Mouse (Mus musculus): Measurements from ENCODE around the gene Olfr648. TPM values are rescaled to one million over a fixed set of nuclear protein-coding genes. Genes with fewer than 3 reads are reported as not detected.
A peak's percentile ranks its signal among the peaks of the same experiment; 100 is the strongest.

Gene Olfr648
- not detected for total RNA-seq (2021)
- long read RNA-seq, experiment 1 = 0 reads
- long read RNA-seq, experiment 2 = 0 reads

DNA sequence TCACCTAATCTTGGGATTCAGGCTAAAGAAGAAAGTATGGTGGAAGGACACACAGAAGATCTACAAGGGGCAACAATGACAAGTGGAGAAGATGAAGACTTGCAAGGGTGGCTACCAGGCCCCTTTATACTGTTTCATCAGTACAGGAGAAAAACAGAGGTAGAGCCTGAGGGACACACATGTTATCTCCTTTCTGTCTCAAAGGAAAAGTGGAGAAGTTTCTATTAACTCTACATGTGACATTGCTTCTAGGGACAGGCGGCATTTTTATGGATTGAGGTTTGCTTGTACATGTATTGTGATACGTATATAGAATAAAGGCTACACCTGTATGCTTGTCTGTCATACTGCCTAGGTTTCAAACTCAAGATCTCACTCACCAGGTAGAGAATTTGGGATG is at the start of gene Olfr648:
Gene Olfr648 (minus strand): TSS at position 101 of the 400 bp plus-strand sequence.
- no peak for DNase-seq

DNA sequence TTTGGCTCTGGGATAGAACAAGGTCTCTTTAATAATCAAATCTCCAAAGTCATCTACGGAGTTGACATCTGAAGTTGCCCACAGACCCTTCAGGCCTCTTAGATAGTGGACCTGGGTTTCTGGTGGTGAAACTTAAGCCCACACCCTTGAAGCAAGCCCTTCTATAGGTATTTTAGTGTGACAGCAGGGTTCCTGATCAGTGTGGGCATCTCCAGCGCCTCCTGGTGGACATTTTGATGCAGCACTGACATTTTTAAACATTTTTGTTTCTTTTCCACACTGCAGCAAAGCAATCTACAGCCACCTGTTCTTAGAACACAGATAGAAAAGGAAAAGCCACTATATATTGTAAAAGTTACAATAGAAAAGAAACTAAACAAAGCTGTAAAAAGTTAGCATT is 48.0 kb upstream of the Olfr648 start:
- peak; percentile 27 to 46 for DNase-seq

DNA sequence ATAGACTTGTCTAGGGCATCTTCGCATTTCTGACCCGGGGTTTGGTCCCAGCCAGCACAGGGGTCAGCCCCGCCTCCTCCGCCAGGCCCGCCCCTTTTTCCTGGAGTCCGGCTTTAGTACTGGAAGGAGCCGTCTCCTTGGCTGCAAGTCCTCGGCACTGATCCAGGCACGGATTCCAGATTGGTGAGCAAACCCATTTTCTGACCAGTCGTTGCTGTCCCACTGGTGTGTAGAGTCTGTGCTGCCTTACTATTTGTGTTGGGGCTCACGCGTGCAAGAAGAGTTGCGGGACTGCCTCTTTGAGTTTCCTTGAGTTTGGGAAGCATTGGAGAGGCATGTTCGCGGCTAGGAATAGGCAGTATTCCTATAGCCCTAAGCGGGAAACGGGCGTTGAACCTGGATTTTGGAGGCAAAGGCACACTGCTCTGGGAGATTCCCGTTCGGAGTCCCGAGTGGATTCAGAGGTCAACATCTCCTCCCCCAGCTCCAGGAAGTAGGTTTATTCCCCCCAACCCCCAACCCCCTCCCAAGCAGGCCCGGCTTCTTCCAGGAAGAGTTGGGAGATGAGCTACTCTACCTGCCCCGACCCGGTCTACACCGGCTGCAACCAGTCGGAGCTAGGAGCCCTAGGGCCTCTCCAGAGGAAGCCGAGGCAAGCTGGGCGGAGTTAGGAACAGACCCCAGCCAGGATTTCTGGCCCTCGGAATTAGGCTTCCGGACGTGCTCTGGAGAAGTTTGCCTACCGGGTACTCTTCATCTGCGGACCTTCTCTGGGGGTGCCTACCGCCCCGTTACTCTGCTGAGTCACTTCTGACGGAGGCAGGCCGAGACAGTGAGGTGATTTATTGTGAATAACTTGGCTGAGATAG is 35.7 kb upstream of the Olfr648 start, which contains the start of gene Trim6:
Gene Trim6 (plus strand): TSS at position 93 of the 869 bp plus-strand sequence.
- DNase-seq = peak; percentile 94

DNA sequence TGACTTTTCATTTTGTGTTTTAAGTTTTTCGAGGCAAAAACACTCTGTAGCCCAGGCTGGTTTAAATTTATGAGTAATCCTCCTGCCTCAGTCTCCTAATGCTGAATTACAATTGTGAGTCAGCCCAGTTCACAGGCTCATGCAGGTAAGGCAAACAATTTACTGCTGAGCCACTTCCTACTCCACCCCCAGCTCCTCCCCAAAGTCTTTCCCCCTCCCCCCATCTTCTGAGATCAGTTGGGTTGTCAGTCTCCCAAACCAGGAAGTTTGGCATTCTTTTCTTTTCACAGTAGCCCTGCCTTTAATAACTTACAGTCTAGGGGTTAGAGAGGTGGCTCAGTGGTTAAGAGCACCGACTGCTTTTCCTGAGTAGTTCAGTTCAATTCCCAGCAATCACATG is 34.7 kb upstream of the Olfr648 start:
- no peak for DNase-seq

DNA sequence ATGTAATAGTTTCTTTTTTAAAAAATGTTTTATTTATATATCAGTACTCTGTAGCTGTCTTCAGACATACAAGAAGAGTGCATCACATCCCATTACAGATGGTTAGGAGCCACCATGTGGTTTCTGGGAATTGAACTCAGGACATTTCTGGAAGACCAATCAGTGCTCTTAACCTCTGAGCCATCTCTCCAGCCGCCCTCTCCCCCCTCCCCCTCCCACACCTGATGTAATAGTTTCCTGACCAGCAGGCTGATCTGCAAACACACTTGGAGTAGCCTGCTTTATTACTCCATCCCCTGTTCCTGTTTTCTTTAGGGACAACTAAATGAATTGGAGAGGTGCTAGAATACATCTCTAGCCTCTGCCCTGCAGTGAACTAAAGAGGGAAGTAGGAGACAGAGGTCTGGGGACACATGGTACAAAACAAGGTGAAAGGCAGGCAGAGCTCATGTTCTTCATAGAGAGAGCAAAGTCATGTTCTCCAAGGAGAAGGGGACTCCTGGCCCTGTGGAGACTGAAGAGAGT is 32.9 kb upstream of the Olfr648 start:
- DNase-seq = no peak

DNA sequence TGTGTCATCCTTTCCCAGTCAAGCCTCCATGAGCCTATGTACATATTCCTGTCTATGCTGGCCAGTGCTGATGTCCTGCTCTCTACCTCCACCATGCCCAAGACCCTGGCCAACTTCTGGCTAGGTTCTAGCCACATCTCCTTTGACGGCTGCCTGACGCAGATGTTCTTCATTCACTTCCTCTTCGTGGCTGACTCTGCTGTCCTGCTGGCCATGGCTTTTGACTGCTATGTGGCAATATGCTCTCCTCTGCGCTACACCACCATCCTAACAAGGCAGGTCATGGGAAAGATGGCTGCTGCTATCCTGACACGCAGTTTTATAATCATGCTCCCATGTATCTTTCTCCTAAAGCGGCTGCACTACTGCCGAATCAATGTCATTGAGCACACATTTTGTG is 23.0 kb upstream of the Olfr648 start:
- no peak for DNase-seq

DNA sequence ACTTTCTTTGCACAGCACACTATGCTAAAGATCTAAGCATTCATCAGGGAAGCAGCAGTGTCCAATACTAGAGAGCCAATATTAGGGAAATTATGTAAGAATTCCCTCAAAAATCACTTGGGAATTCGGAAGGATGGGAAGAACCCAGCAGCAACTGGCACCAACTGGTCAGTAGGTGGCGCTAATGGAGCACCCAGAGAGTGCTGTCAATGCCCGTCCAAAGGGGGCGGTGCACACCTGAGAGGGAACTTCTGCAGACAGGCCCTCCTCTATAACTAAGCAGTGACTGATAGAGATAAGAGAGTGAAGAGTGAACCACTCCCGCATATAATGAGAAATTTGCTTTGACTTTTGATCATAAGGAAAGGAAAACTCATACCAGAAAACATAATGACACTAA is 16.6 kb upstream of the Olfr648 start:
- peak; percentile 79 to 86 for DNase-seq

DNA sequence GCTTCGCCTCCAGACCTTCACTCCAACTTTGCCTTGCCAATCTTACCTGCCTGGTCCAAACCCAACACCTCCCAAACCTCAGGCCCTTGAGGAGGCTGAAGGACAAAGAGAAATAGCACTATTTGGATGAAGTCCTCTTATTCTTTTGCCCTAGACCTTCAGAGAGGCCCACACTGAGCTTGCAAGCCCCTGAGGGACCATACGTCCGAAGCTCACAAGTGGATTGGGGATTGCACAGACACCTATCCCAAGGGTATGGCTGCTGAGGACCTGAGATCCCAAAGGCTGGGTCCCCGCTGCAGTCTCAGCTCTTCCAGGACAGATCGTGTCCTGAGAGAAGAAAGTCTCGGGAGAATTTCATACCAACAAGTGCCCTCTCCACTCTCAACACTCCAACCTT is 12.7 kb upstream of the Olfr648 start, which contains the start of gene Olfr649:
Gene Olfr649 (minus strand): TSS at position 101 of the 400 bp plus-strand sequence.
- DNase-seq = no peak

DNA sequence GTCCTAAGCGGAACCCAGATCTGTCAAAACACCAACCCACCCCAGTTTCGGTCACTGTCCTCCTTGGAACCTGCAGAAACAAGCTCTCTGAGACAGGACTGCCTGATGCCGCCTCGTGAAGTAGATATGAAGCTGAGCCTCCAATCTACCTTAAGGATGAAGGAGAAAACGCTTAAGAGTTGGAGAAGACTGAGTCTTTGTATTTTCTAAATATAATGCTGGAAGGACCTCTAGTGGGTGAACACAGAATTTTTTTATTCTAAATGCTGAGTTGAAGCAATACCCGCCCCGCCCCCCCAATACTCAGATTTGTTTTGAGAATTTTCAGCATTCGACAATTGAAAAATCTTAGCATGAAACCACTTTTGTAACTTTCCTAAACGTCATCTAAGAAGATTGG is 8.1 kb upstream of the Olfr648 start:
- DNase-seq = no peak

DNA sequence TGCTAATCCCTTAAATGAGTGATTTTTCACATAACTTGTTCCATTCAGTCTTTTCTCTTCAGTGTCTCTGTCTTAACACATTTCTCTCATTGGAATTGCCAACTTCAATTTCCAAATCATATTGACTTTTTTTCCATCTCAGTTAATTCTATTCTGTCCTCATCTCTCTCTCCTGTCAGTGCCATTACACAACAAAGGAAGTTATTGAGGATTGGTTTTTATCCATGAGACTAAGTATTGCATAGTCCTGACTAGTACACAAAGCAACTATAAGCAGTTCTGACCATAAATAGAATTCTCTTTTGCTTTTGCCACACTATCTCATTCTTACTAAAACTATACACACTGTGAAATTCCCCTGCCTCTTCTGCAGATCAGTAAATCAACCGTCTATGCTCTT is 4.1 kb downstream of the Olfr648 start:
- no peak for DNase-seq

DNA sequence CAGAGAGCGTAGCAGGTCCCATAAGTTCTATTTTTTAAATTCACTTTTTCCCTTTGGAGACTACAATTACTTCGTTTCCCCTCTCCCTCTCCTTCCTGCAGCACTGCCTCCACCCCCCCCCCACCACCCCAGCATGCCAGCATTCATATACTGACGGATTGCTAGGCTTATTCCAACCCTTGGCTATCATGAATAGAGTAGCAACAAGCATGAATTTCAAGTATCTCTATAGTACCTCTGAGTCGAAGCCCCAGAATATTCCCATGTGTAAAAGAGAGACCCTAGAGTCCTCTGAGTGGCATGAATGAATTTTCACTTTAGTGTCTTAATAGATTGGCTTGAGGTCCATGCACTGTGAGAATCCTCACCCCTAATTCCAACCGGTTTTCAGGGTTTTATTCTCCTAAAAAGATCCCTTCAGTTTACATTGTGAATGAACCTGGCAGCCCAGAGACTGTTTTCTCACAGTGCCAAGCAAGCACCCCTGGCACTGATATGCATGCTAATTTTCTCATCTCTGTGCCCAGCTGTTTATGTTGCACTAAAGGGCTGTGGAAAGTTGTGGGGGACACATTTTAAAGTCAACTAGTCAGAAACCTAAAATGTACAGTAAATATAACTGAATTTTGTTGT is 4.7 kb downstream of the Olfr648 start:
- no peak for DNase-seq

DNA sequence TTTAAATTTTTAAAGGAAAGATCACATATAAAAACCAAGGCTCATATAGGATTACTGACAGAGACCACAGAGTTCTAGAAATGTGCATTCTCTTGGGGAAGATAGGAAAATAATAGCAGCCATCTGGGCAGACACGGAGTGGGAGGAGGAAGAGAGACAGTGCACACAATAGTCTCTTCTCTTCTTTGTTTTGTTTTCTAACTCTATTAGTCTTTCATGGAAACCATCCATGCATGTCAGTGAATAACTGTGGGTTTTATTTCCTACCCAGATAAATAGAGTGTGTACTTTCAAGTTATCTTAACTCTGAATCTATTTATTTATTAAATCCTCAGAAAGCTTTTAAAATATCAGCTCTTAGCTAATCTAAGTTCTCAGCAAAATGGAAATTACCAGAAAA is 8.1 kb downstream of the Olfr648 start:
- DNase-seq = no peak

DNA sequence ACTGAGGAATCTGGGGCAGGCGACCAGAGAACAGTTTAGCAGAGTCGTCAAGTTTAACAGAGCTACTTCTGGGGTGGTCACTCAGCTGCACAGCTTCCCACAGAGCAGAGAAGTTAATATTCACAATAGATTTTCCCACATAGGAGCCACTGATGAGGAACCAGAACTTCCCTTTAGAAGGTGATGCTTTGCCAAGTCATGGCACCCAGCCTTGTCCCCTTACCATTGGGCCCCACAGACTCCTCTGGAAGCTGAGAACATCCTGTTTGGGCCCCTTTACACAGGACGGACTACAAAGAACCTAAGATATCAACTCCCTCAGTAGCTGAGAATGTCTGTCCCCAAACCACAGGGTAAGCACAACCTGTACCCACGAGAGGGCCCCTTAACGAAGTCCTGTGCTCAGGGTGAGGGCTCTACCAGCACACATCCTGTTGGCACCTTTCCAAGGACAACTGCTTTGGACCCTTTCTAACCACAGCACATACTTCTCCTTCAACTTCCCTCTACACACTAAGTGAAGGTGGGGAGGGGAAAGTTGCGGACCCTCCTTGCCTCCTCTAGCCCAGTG is 13.5 kb downstream of the Olfr648 start:
- DNase-seq = no peak

DNA sequence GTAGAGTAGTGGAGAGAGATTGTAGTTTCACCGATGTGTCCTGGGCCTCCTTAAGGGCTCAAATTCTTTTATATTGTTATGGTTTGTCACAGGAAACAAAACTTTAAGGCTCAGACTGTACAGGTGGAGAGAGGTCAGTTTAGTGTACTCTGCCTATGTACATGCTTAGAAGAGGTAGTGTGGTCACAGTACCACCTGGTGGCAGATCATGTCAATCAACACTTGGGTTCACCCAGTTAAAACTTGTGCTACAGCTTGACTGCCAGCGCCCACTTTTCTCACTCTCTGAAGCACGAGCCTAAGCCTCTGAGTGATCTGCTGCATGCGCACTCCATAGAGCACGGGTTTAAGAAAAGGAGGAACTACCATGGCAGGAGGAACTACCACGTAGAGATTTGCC is 16.1 kb downstream of the Olfr648 start:
- no peak for DNase-seq

DNA sequence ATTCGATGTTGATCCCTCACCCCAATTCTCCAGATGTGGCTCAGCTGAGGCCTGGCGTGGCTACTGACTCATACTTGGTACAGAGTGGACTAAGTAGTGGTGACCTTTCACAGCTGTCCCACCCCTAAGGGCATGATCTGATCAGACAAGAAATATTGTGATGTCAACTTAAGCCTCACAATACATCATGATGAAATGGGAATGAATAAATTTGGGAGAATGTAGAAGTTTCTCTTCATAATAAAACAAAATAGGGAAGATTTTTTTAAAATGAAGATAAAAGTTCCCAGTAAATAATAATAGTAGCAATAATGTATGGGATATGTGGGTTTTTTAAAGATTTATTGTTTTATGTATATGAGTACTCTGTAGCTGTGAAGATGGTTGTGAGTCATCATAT is 32.7 kb downstream of the Olfr648 start, which contains the start of gene Ubqlnl:
Gene Ubqlnl (minus strand): TSS at position 101 of the 400 bp plus-strand sequence.
- DNase-seq = no peak

DNA sequence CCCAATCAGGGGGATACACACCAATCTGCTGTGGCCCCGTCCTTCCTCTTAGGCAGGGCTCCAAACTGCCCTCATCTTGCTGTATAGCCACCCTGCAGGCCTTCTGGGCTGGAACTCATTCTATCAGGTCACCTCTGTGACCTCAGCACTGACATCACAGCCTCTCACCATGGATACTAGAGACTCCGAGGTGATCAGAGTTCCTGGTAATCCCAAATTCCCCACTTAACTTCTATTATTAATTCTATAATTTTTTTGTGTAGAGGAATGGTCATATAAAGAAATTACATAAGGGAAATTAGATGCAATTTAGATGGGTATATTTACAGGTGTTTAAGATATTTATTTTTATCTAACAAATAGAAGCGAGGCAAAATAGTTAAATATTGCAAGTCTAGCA is 40.0 kb downstream of the Olfr648 start, which contains the start of gene Ubqln3:
Gene Ubqln3 (minus strand): TSS at position 101 of the 400 bp plus-strand sequence.
- no peak for DNase-seq

DNA sequence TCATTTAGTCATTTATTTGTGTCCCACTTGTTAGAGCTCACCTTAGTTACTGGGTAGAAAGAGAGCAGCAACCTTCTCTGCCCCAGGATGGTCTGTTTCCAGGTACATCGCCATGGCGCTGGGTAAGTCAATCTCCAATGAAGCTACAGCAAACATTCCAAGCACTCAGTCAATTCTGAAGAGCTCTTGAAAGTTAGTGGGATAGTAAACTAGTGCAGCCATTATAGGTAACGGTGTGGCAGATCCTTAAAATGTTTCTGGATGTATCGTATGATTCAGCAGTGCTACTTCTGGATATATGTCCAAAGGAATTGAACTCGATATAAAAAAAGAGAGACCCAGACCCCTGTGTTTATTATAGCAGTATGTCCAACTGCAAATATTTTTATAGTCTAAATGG is 45.9 kb downstream of the Olfr648 start, which contains the start of gene Olfr643:
Gene Olfr643 (minus strand): TSS at position 101 of the 400 bp plus-strand sequence.
- DNase-seq = no peak

DNA sequence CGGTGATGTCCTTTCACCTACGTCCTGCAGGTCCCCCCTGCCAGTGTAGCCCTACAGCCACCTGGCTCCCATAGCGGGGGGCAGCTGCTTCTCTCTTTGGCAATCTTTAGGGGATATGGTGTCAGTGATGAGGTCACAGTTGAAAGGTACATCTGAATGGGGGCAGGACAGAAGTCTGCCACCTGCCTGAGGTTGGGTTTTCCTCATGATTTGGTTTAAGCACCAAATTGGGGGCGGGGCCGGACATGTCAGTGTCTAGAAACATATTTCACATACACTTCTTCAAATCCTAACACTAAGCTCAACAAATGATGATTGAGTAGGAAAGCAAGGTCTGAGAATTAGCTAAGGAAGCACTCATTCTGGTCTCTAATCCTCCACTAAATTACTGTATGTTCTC is 53.5 kb downstream of the Olfr648 start, which contains the start of gene Ubqln5:
Gene Ubqln5 (minus strand): TSS at position 101 of the 400 bp plus-strand sequence.
- DNase-seq = no peak

All from adrenal gland, postnatal 36 days (tissue).